Mouse (Mus musculus) small intestine, adult 2 months (tissue): ENCODE results near the gene Syk.

Source experiments
- CTCF ChIP-seq: fragments of 200-500 bp; IDR thresholded peaks from 2 replicates; pipeline ENCODE4 v1.5.1; 2012; ENCODE audit warnings: low read depth, mild to moderate bottlenecking, control low read depth, inconsistent platforms, low read length, moderate library complexity, mixed read lengths; ENCODE audit not compliant: insufficient replicate concordance, insufficient read length; ENCODE audit errors: extremely low read depth
- POLR2A ChIP-seq: fragments of 200-500 bp; IDR thresholded peaks from 2 replicates; pipeline ENCODE4 v1.6.1; 2012; ENCODE audit warnings: low read depth, mild to moderate bottlenecking, control low read depth, inconsistent platforms, low read length, moderate library complexity

- TF ChIP-seq POLR2A (no peak), CTCF (no peak)
Observed at GRCm38 (mm10) chr13:52615085-52615484, 32.1 kb downstream of the Syk start.
